9 mouse cellular contexts compared by ENCODE assay signal in genomic region chr14:12531101-12531500, GRCm38 (mm10).
DNase-seq lines count a peak whose midpoint lies in the region; ATAC-seq and TF ChIP-seq lines count a peak whose summit lies in the region.
"Had no signal": no experiment of that assay in that cellular context is flagged by ENCODE, and none has a peak within 500 bp of the region (broad histone marks: within the 10 kb centered on the region; RNA-seq: fewer than 3 reads in every experiment).

No protein-coding gene starts in this region.

- H3K36me3 ChIP-seq in hindbrain, postnatal 0 days (ENCODE audit: insufficient read depth, low read length) = peaks cover 11% of the 10 kb centered on the region; the same call in 1 of the 2 replicates

- no peaks in the 10 kb centered on the region for H3K9me3 ChIP-seq in hindbrain, postnatal 0 days (ENCODE audit: low read length)

- H3K4me2 ChIP-seq in hindbrain, postnatal 0 days (ENCODE audit: low read depth, low read length) = no peak overlapping the region

- no peaks in the 10 kb centered on the region for H3K27me3 ChIP-seq in hindbrain, postnatal 0 days (ENCODE audit: insufficient read depth, low read length)

- H3K4me3 ChIP-seq in hindbrain, postnatal 0 days (ENCODE audit: low read length) = no peak overlapping the region
- H3K4me3 ChIP-seq: erythroblast, embryonic 14.5 days had no signal

- 19% methylated on average over 1 of the region's 1 CpGs for WGBS in hindbrain, postnatal 0 days

- no peaks in the 10 kb centered on the region for H3K4me1 ChIP-seq in hindbrain, postnatal 0 days (ENCODE audit: insufficient read depth, low read length)

- peak; percentile 83 for TF ChIP-seq CTCF in hindbrain, postnatal 0 days (IDR thresholded peaks at IDR 0.05; ENCODE audit: low read depth)

- peak; percentile 39 for DNase-seq in adrenal gland, postnatal 14 days
- no peak for DNase-seq in adrenal gland, adult 8-10 months
- peak; percentile 36 to 55 for DNase-seq in right cerebral cortex, adult 2 months (ENCODE audit: low spot score in 2 of 2)
- no peak for DNase-seq in right cerebral cortex, postnatal 36 days (ENCODE audit: low spot score in 2 of 2)
- DNase-seq in hindbrain, postnatal 0 days (ENCODE audit: low spot score) = peak; percentile 72
- DNase-seq in lung, postnatal 10 days = peak; percentile 31
- DNase-seq in T-cell, adult 2 months (ENCODE audit: low spot score) = no peak
- no peak for DNase-seq in ovary, postnatal 36 days (ENCODE audit: low spot score)

- ATAC-seq in hindbrain, postnatal 0 days = peak; percentile 73

- H3K9ac ChIP-seq in hindbrain, postnatal 0 days (replicated peaks; ENCODE audit: low read length) = no peak overlapping the region

- H3K27ac ChIP-seq in hindbrain, postnatal 0 days = no peak overlapping the region

Comparison
In these comparisons a context has a peak if more than half of its experiments do, and no peak if none do; other contexts are left out.
1. DNase-seq: peak in adrenal gland, postnatal 14 days (single experiment), right cerebral cortex, adult 2 months (2 of 2), hindbrain, postnatal 0 days (single experiment) and lung, postnatal 10 days (single experiment); none in adrenal gland, adult 8-10 months (single experiment), right cerebral cortex, postnatal 36 days (0 of 2), T-cell, adult 2 months (single experiment) and ovary, postnatal 36 days (single experiment).